Mouse (Mus musculus): ENCODE measurements around the gene Itsn2.
A peak's percentile ranks its signal among the peaks of the same experiment; 100 is the strongest.
"Not testable (repeated sequence)": the region's sequence is repeated elsewhere in the genome, so short reads cannot be mapped to it uniquely, and the experiment has no call there.

Itsn2 gene

GRCm38 (mm10) chr12:4708881-4709604, 116.6 kb downstream of the Itsn2 start:
- no peak for DNase-seq (ENCODE audit: low read depth)

- DNase-seq (ENCODE audit: low read depth) = no peak
Measured at GRCm38 (mm10) chr12:4709926-4710325, 117.5 kb downstream of the Itsn2 start.

- no peak for DNase-seq (ENCODE audit: low read depth)
Measured at GRCm38 (mm10) chr12:4713361-4713760, 120.9 kb downstream of the Itsn2 start.

- no peak for DNase-seq (ENCODE audit: low read depth)
Measured at GRCm38 (mm10) chr12:4715606-4716005, 123.2 kb downstream of the Itsn2 start.

- no peak for DNase-seq (ENCODE audit: low read depth)
Measured at GRCm38 (mm10) chr12:4717417-4717816, 125.0 kb downstream of the Itsn2 start.

GRCm38 (mm10) chr12:4719066-4719761, 126.8 kb downstream of the Itsn2 start:
- no peak for DNase-seq (ENCODE audit: low read depth)

DNA sequence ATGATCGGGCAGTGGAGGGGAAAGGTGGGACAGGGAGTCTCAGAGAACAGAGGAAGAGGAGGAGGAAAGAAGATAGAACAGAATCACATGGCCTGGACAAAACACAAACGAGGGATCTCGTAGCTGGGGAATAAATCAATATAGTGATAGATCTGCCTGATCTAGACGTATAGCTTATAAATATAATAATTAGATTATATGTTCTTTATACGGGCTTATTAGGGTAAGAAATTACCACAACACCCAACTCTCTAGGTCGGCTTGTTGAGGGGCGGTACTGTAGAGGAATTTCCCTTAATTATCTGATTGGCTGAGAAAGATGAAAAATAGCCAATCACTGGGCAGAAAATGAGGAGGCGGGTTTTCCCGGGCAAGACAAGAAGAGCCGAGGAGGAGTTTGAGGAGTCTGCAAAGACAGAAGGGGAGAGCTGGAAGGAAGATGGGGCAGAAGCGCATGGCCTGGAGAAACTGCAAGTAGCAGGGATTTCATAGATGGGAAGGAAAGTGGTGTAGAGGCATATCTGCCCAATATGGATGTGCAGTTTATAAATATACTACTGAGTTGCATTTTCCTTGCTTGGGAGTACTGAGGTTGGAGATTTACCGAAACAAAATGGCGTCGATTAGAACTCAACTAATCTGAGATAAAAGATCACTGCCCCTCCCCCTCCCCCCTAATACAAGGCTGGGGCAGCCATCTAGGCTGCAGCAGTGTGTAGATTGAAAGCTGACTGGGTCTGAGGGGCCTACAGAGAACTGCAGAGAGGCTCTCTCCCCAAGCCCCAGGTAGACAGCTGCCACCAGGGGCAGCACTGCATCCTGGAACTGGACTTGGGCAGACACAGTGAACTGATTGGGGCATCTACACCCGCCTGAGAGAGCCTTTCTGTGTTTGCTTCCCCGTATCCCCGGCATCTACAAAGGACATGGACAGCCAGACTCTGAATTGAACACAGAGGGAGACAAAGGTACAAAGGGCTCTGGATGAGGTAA, 127.6 kb downstream of the Itsn2 start:
- no peak for DNase-seq (ENCODE audit: low read depth)

- no peak for DNase-seq (ENCODE audit: low read depth)
Measured at GRCm38 (mm10) chr12:4729165-4729564, 136.7 kb downstream of the Itsn2 start.

- no peak for DNase-seq (ENCODE audit: low read depth)
Measured at GRCm38 (mm10) chr12:4731629-4732028, 139.2 kb downstream of the Itsn2 start.

GRCm38 (mm10) chr12:4732332-4732731, 139.9 kb downstream of the Itsn2 start:
- no peak for DNase-seq (ENCODE audit: low read depth)

DNA sequence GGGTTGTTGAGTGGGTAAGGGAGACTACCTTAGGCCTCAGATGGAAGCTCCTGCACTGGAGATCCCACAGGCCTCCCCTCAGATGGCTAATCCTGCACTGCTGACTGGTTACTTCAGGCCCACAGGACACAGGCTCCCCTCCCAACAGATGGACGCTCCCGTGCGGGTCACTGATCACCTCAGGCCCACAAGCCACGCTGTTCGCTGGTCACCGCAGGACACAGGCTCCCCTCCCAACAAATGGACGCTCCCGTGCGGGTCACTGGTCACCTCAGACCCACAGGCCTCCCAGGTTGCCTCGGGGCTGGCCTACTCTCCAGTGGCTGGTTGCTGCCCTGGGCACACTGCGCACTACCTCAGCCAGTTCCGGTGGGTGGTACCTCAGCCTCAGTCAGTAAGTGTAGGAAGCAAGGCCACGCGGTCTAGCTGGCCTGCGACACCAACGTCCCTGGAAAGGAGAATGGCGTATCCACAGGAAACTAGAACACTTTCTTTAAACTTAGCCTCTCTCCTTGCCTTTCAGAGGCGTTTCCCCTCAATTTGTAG, 145.7 kb downstream of the Itsn2 start, which contains the start of gene Fam228a:
Gene Fam228a (minus strand): TSS at position 400 of the 546 bp plus-strand sequence.
- no peak for DNase-seq (ENCODE audit: low read depth)

DNA sequence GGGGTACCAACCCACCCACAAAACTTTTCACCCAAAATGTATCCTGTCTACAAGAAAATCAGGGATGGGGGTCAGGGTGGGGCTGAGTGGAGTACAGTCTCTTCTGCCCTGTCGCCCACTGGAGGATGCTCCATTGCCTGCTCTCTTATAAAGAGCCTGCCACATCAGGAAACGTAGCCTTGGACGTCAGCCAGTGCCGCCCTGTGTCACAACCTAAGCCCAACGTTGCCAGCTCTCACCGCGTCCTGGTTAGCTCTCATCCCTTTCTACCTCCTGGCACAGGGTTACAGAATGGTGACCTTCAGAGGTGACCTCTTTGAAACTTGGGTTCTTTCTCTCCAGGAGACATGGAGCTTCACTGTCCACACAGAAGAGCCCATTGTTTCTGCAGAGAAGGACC, 148.4 kb downstream of the Itsn2 start:
- no peak for DNase-seq (ENCODE audit: low read depth)

DNA sequence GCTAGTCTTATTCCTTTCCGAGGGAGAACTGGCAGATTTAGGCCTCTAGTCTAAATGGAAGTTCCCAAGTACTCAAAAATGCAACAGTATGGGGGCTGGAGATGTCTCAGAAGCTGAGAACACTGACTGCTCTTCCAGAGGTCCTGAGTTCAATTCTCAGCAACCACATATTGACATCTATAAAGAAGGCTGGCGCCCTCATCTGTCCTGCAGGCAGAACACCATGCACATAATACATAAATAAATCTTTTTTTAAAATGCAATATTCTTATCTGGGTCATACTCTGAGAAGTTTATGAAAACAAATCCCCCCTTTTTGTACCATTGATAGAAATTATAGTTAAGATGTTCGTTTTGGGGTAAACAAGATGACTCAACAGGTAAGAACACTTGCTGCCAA, 149.7 kb downstream of the Itsn2 start:
- DNase-seq (ENCODE audit: low read depth) = no peak

DNA sequence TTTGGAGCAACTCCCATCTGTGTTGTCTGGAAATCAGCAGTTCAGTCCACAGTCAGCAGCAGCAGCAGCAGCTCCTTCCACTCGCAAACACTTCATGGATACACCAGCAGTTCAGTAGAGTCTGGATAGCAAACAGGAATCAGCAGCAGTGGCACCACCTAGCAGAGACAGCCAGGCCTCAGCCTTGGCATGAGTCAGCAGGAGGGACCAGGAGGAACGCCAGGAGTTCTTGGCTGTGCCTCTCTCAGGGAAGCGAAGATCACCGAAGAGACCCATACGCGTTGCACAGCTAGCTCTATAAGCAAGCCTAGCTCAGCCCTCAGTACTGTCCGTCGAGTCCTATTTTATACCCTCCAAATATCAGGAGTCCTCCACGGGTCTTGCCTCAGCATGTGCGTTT, 152.0 kb downstream of the Itsn2 start:
- DNase-seq (ENCODE audit: low read depth) = peak; percentile 1

- not testable (repeated sequence) for DNase-seq (ENCODE audit: low read depth)
Measured at GRCm38 (mm10) chr12:4754451-4754850, 162.0 kb downstream of the Itsn2 start.

GRCm38 (mm10) chr12:4757060-4757459, 164.6 kb downstream of the Itsn2 start:
- DNase-seq (ENCODE audit: low read depth) = no peak

All from fibroblast of lung, adult 2 months (primary cell).